Mouse (Mus musculus): ENCODE measurements around the gene Pxt1. TPM values are rescaled to one million over a fixed set of nuclear protein-coding genes. Genes with fewer than 3 reads are reported as not detected.
"Not testable (repeated sequence)": the region's sequence is repeated elsewhere in the genome, so short reads cannot be mapped to it uniquely, and the experiment has no call there.

The Pxt1 gene
- 0.28 TPM in 1 of 2 replicates, not detected in the other for polyA plus RNA-seq (2014; fragmentation: Nextera tagmentation; extraction: Ambion mirVana)

DNA sequence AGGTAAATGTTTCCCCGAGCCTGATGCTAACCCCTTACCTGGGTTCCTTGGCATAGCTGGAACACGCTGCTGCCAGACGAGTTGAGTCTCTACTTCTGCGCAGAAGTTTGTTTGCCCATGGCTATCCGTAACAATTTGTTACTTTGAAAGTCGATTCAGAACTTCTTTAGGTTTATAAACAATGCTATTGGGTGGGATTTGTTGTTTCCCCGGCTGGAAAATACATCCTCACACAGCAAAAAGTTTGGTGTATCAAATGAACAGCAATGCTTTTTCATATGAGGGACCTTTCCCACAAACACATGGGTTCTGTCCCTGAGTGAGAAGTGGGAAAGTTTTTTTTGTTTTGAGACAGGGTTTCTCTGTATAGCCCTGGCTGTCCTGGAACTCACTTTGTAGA is at the start of gene Pxt1:
Gene Pxt1 (minus strand): TSS at position 101 of the 400 bp plus-strand sequence.
- Histone ChIP-seq H3K9ac (ENCODE audit: low read depth, low read length) (no peak within 1 kb of the TSS), H3K4me3 (ENCODE audit: low read length) (no peak within 1 kb of the TSS), H3K27ac (ENCODE audit: low read depth, low read length) (no peak within 1 kb of the TSS), H3K4me1 (ENCODE audit: control insufficient read depth, insufficient read depth, low read length) (no peaks in the 10 kb centered on the region), H3K9me3 (ENCODE audit: control insufficient read depth, low read length) (peaks cover 4% of the 10 kb centered on the region; the same call in 1 of the 2 replicates), H3K36me3 (ENCODE audit: control insufficient read depth, insufficient read depth, low read length) (no peaks in the 10 kb centered on the region), H3K27me3 (ENCODE audit: control insufficient read depth, insufficient read depth, low read length) (no peaks in the 10 kb centered on the region), H3K4me2 (replicated peaks; ENCODE audit: low read depth, low read length) (no peak within 1 kb of the TSS)
- 94% methylated on average over 7 of the region's 7 CpGs for WGBS
- no peak for ATAC-seq (ENCODE audit: low FRiP score, low TSS enrichment)

DNA sequence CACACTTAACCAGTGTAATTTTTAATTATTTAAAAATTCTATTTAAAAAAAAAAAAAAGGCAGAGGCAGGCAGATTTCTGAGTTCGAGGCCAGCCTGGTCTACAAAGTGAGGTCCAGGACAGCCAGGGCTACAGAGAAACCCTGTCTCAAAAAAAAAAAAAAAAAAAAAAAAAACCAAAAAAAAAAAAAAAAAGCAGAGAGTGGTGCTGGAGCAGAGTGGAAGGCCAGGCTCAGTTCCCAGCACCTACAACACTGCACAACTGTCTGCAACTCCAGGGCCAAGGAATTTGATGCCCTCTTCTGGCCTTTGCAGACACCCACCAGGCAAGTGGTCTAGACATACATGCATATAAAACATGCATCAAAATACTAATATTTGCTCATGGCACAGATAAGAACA is 49.4 kb upstream of the Pxt1 start:
- 94% methylated on average over 1 of the region's 1 CpGs for WGBS

DNA sequence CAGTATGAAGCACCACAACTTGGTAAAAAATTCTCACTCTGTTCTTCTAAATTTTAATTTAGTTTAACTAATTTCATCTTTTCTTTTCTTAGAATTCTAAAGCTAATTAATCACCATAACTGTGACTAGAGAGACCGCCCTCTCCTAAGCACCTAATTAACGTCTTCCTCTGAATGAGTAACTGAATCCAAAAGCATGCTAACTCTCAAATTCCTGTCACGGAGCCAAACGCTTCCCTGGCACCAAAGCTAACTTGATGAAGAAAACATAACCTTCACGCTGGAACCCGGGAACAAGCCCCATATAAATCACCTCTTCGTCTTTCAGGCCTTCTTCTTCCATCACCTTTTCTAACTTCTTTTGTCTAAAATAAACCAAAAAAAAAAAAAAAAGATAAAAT is 48.5 kb upstream of the Pxt1 start:
- no peak overlapping the region for H3K27ac ChIP-seq (ENCODE audit: low read depth, low read length)
- no peak for ATAC-seq (ENCODE audit: low FRiP score, low TSS enrichment)
- H3K36me3 ChIP-seq (ENCODE audit: control insufficient read depth, insufficient read depth, low read length) = peaks cover 50% of the 10 kb centered on the region
- H3K27me3 ChIP-seq (ENCODE audit: control insufficient read depth, insufficient read depth, low read length) = no peaks in the 10 kb centered on the region
- H3K4me3 ChIP-seq (ENCODE audit: low read length) = no peak overlapping the region
- 58% methylated on average over 7 of the region's 7 CpGs for WGBS
- H3K4me2 ChIP-seq (replicated peaks; ENCODE audit: low read depth, low read length) = no peak overlapping the region
- no peaks in the 10 kb centered on the region for H3K9me3 ChIP-seq (ENCODE audit: control insufficient read depth, low read length)
- no peak overlapping the region for H3K9ac ChIP-seq (ENCODE audit: low read depth, low read length)
- no peaks in the 10 kb centered on the region for H3K4me1 ChIP-seq (ENCODE audit: control insufficient read depth, insufficient read depth, low read length)

More for the DNA sequence above, 49.4 kb upstream of the Pxt1 start:
- H3K4me1 ChIP-seq (ENCODE audit: control insufficient read depth, insufficient read depth, low read length); H3K4me2 ChIP-seq (replicated peaks; ENCODE audit: low read depth, low read length); H3K9me3 ChIP-seq (ENCODE audit: control insufficient read depth, low read length); H3K4me3 ChIP-seq (ENCODE audit: low read length); ATAC-seq (ENCODE audit: low FRiP score, low TSS enrichment); H3K9ac ChIP-seq (ENCODE audit: low read depth, low read length); H3K27ac ChIP-seq (ENCODE audit: low read depth, low read length); H3K27me3 ChIP-seq (ENCODE audit: control insufficient read depth, insufficient read depth, low read length): not testable (repeated sequence)
- H3K36me3 ChIP-seq (ENCODE audit: control insufficient read depth, insufficient read depth, low read length) = peaks cover 48% of the 10 kb centered on the region

DNA sequence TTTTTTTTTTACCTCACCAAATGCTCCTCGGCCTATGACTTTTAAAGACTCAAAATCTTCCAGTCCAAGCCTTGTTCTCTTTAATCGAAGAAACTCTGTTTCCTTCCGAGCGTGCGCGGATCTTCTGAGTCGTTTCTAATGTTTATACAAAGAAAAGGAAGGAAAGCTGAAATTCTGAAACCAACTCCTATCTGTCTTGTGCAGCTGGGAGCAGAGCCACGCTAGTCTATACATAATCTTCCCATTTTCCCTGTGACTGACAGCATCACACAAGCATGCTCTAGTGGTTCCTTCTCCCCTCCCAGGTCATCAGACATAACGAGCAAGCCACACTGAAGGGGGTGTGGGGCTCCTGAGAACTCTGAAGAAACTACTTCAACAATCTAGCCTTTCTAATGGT is 47.6 kb upstream of the Pxt1 start:
- Histone ChIP-seq H3K27ac (ENCODE audit: low read depth, low read length) (no peak overlapping the region), H3K4me2 (replicated peaks; ENCODE audit: low read depth, low read length) (no peak overlapping the region), H3K4me3 (ENCODE audit: low read length) (no peak overlapping the region), H3K4me1 (ENCODE audit: control insufficient read depth, insufficient read depth, low read length) (no peaks in the 10 kb centered on the region), H3K9ac (ENCODE audit: low read depth, low read length) (no peak overlapping the region), H3K27me3 (ENCODE audit: control insufficient read depth, insufficient read depth, low read length) (no peaks in the 10 kb centered on the region), H3K36me3 (ENCODE audit: control insufficient read depth, insufficient read depth, low read length) (peaks cover 52% of the 10 kb centered on the region), H3K9me3 (ENCODE audit: control insufficient read depth, low read length) (no peaks in the 10 kb centered on the region)
- ATAC-seq (ENCODE audit: low FRiP score, low TSS enrichment) = no peak
- WGBS = 85% methylated on average over 9 of the region's 9 CpGs

DNA sequence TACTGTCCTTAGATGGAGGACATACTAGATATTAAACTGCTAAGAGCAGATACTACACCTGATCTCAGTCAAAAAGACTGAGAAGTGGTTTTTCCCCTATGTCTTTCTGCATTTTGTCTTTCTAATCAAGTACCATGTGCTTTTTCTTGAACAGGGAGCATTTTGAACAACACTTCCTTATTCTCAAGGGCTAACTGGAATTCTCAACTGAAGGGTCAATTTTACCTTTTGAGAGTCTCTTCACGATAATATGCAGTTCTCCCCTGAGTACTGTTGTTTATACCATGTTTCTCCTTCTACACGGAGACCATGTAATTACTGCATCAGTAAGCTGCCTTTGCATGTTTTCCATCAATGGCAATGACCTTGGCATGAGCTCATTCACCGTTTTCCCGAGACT is 46.4 kb upstream of the Pxt1 start:
- 83% methylated on average over 4 of the region's 4 CpGs for WGBS
- Histone ChIP-seq H3K27ac (ENCODE audit: low read depth, low read length) (no peak overlapping the region), H3K4me3 (ENCODE audit: low read length) (no peak overlapping the region), H3K9ac (ENCODE audit: low read depth, low read length) (no peak overlapping the region), H3K4me2 (replicated peaks; ENCODE audit: low read depth, low read length) (no peak overlapping the region), H3K4me1 (ENCODE audit: control insufficient read depth, insufficient read depth, low read length) (no peaks in the 10 kb centered on the region), H3K9me3 (ENCODE audit: control insufficient read depth, low read length) (no peaks in the 10 kb centered on the region), H3K36me3 (ENCODE audit: control insufficient read depth, insufficient read depth, low read length) (peaks cover 54% of the 10 kb centered on the region), H3K27me3 (ENCODE audit: control insufficient read depth, insufficient read depth, low read length) (no peaks in the 10 kb centered on the region)
- no peak for ATAC-seq (ENCODE audit: low FRiP score, low TSS enrichment)

DNA sequence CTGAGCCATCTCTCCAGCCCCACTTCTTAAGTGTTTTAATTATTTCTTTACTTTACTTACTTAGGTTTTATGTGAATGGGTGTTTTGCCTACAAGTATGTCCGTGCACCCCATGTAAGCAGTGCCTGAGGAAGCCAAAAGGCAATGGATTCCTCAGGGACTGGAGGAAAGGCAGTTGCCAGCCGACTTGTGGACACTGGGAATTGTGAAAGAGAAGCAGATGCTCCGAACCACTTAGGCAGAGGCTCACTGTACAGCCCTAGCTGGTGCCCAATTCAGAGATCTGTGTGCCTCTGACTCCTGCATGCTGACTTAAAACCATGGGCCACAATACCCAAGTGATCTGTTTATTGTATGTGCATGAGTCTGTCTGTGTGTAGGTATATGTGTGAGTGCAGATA is 45.4 kb upstream of the Pxt1 start:
- Histone ChIP-seq H3K27me3 (ENCODE audit: control insufficient read depth, insufficient read depth, low read length) (no peaks in the 10 kb centered on the region), H3K9me3 (ENCODE audit: control insufficient read depth, low read length) (no peaks in the 10 kb centered on the region), H3K4me2 (replicated peaks; ENCODE audit: low read depth, low read length) (no peak overlapping the region), H3K9ac (ENCODE audit: low read depth, low read length) (no peak overlapping the region), H3K27ac (ENCODE audit: low read depth, low read length) (no peak overlapping the region), H3K36me3 (ENCODE audit: control insufficient read depth, insufficient read depth, low read length) (peaks cover 60% of the 10 kb centered on the region), H3K4me3 (ENCODE audit: low read length) (no peak overlapping the region), H3K4me1 (ENCODE audit: control insufficient read depth, insufficient read depth, low read length) (no peaks in the 10 kb centered on the region)
- ATAC-seq (ENCODE audit: low FRiP score, low TSS enrichment) = no peak
- 87% methylated on average over 3 of the region's 3 CpGs for WGBS

DNA sequence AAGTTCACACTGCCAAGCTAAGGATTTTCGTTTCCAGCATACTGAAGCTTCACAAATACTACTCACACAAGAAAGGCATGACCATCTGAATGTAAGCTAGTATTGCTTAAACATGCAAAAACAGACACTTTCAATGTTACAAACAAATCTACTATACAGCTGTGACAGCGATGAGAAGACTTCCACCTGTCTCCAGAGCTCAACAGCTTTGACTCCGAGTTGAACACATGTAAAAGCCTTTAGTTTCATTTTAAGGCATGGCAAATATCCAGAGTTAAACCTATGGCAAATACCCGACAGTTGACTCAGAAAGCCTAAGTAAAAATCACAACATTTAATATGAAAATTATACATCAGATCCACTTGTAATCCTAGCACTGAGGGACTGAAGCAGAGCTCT is 44.7 kb upstream of the Pxt1 start:
- ATAC-seq (ENCODE audit: low FRiP score, low TSS enrichment) = no peak
- Histone ChIP-seq H3K27ac (ENCODE audit: low read depth, low read length) (no peak overlapping the region), H3K4me1 (ENCODE audit: control insufficient read depth, insufficient read depth, low read length) (no peaks in the 10 kb centered on the region), H3K4me2 (replicated peaks; ENCODE audit: low read depth, low read length) (no peak overlapping the region), H3K36me3 (ENCODE audit: control insufficient read depth, insufficient read depth, low read length) (peaks cover 67% of the 10 kb centered on the region), H3K4me3 (ENCODE audit: low read length) (no peak overlapping the region), H3K27me3 (ENCODE audit: control insufficient read depth, insufficient read depth, low read length) (no peaks in the 10 kb centered on the region), H3K9me3 (ENCODE audit: control insufficient read depth, low read length) (no peaks in the 10 kb centered on the region), H3K9ac (ENCODE audit: low read depth, low read length) (no peak overlapping the region)
- 90% methylated on average over 4 of the region's 4 CpGs for WGBS

DNA sequence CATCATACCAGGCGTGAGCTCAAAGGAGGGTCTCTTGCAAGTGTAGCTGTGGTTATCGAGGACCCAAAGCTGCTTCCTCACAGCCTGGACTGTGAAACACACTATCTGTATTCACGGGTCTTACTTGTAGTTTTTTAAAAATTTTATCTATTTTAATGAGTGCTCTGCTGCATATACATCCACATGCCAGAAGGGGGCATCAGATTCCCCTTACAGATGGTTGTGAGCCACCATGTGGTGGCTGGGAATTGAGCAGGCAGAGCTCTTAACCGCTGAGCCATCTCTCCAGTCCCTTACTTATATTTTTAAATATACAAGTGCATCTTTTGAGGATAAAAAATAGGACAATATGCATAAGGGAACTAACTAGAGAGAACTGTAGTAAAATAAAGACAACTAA is 44.1 kb upstream of the Pxt1 start:
- Histone ChIP-seq H3K4me1 (ENCODE audit: control insufficient read depth, insufficient read depth, low read length) (no peaks in the 10 kb centered on the region), H3K9me3 (ENCODE audit: control insufficient read depth, low read length) (no peaks in the 10 kb centered on the region), H3K4me2 (replicated peaks; ENCODE audit: low read depth, low read length) (no peak overlapping the region), H3K4me3 (ENCODE audit: low read length) (no peak overlapping the region), H3K36me3 (ENCODE audit: control insufficient read depth, insufficient read depth, low read length) (peaks cover 71% of the 10 kb centered on the region), H3K27ac (ENCODE audit: low read depth, low read length) (no peak overlapping the region), H3K27me3 (ENCODE audit: control insufficient read depth, insufficient read depth, low read length) (no peaks in the 10 kb centered on the region), H3K9ac (ENCODE audit: low read depth, low read length) (no peak overlapping the region)
- ATAC-seq (ENCODE audit: low FRiP score, low TSS enrichment) = no peak
- WGBS = 73% methylated on average over 4 of the region's 4 CpGs

DNA sequence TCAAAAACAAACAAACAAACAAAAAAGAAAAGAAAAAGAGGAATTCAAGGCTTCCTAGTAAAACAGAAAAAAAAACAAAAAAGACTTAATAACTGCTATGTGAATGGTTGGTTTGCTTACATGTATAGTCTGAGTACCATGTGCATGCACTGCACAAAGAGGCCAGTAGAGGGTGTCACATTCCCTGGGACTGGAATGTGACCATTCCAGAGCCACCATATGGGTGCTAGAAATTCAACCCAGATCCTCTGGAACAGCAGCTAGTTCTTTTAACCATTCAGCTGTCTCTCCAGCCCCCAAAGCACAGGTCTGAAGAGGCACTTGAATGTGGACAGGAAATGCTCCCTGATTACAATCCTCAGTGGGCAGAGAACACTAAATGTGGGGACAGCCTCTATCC is 43.2 kb upstream of the Pxt1 start:
- Histone ChIP-seq H3K4me3 (ENCODE audit: low read length) (no peak overlapping the region), H3K9ac (ENCODE audit: low read depth, low read length) (no peak overlapping the region), H3K36me3 (ENCODE audit: control insufficient read depth, insufficient read depth, low read length) (peaks cover 78% of the 10 kb centered on the region), H3K4me2 (replicated peaks; ENCODE audit: low read depth, low read length) (no peak overlapping the region), H3K9me3 (ENCODE audit: control insufficient read depth, low read length) (no peaks in the 10 kb centered on the region), H3K27me3 (ENCODE audit: control insufficient read depth, insufficient read depth, low read length) (no peaks in the 10 kb centered on the region), H3K4me1 (ENCODE audit: control insufficient read depth, insufficient read depth, low read length) (no peaks in the 10 kb centered on the region), H3K27ac (ENCODE audit: low read depth, low read length) (no peak overlapping the region)
- ATAC-seq (ENCODE audit: low FRiP score, low TSS enrichment) = no peak
